Mouse (Mus musculus) stomach, postnatal 0 days (tissue): ENCODE measurements around the gene Hdhd5. TPM values are rescaled to one million over a fixed set of nuclear protein-coding genes. Genes with fewer than 3 reads are reported as not detected.

Source experiments
- ATAC-seq: fragments of 200-750 bp; cut with Nextera tagmentation; 2 replicates; pipeline ENCODE4 v1.8.0; 2017; ENCODE audit not compliant: low FRiP score, low TSS enrichment
- DNase-seq: peaks from one replicate; pipeline ENCODE4 v3.0.0-alpha.2; 2016; ENCODE audit warnings: low spot score
- H3K27ac ChIP-seq: fragments of 300-500 bp; sonication (generic); replicated peaks from 2 replicates; pipeline ENCODE4 v1.5.1; 2014; ENCODE audit warnings: mild to moderate bottlenecking, control low read depth
- H3K27me3 ChIP-seq: fragments of 300-500 bp; sonication (generic); 2 replicates; pipeline ENCODE4 v1.6.1; 2014; ENCODE audit warnings: low read length; ENCODE audit not compliant: control insufficient read depth, insufficient read depth
- H3K36me3 ChIP-seq: fragments of 300-500 bp; sonication (generic); 2 replicates; pipeline ENCODE4 v1.6.1; 2014; ENCODE audit warnings: low read length, mixed read lengths; ENCODE audit not compliant: control insufficient read depth, insufficient read depth
- H3K4me1 ChIP-seq: fragments of 300-500 bp; sonication (generic); replicated peaks from 2 replicates; pipeline ENCODE4 v1.6.1; 2014; ENCODE audit warnings: antibody characterized with exemption; ENCODE audit not compliant: control insufficient read depth, insufficient read depth
- H3K4me2 ChIP-seq: fragments of 300-500 bp; sonication (generic); replicated peaks from 2 replicates; pipeline ENCODE4 v1.6.1; 2014; ENCODE audit warnings: low read depth, mild to moderate bottlenecking, control low read depth, moderate library complexity
- H3K4me3 ChIP-seq: fragments of 300-500 bp; sonication (generic); 2 replicates; pipeline ENCODE4 v1.5.1; 2014; ENCODE audit warnings: low read depth, low read length, control low read depth
- H3K9ac ChIP-seq: fragments of 300-500 bp; sonication (generic); 2 replicates; pipeline ENCODE4 v1.6.1; 2014; ENCODE audit warnings: mild to moderate bottlenecking, low read length, control low read depth, mixed read lengths
- H3K9me3 ChIP-seq: fragments of 300-500 bp; sonication (generic); 2 replicates; pipeline ENCODE4 v1.6.1; 2016; ENCODE audit warnings: low read length; ENCODE audit not compliant: control insufficient read depth
- CTCF ChIP-seq: IDR thresholded peaks from 2 replicates; pipeline ENCODE4 v1.5.1; 2016; ENCODE audit warnings: antibody characterized with exemption, low read depth, mild to moderate bottlenecking, moderate library complexity
- EP300 ChIP-seq: optimal IDR thresholded peaks from 2 replicates; pipeline ENCODE3; 2016; ENCODE audit warnings: antibody characterized with exemption
- WGBS: fragments of 180-500 bp; shearing (Covaris S2); extraction: QIAGEN DNeasy Blood & Tissue Kit; methylation state at CpG from one replicate; pipeline ENCODE4 v1.1.7; 2014; 5-methylcytosine and 5-hydroxymethylcytosine counted together
- polyA plus RNA-seq: library from polyadenylated mRNA; unstranded; fragments of >200 nt; fragmentation: Nextera tagmentation; extraction: Ambion mirVana; gene quantifications from 2 replicates; pipeline ENCODE4 v1.2.1, GENCODE M21; 2015

The Hdhd5 gene
- polyA plus RNA-seq, 1 experiment from 2014 or later = 8.5 TPM

GRCm38 (mm10) chr6:120463884-120464283 lies 67.2 kb downstream of the Hdhd5 start:
- 6% methylated on average over 11 of the region's 11 CpGs for WGBS
- H3K9ac ChIP-seq = peak overlapping the region; percentile 74
- no peaks in the 10 kb centered on the region for H3K9me3 ChIP-seq
- no peak overlapping the region for H3K27ac ChIP-seq
- TF ChIP-seq CTCF = peak; percentile 28
- TF ChIP-seq EP300 = no peak
- DNase-seq (no peak), ATAC-seq (0 out of 2 replicates have a peak, but pooled peaks have one; percentile 5)
- H3K27me3 ChIP-seq = peaks cover 2% of the 10 kb centered on the region; the same call in 1 of the 2 replicates
- peak overlapping the region; percentile 62 for H3K4me3 ChIP-seq
- H3K4me1 ChIP-seq = no peaks in the 10 kb centered on the region
- H3K36me3 ChIP-seq = no peaks in the 10 kb centered on the region
- H3K4me2 ChIP-seq = peak overlapping the region; percentile 86

GRCm38 (mm10) chr6:120463086-120463871 lies 67.8 kb downstream of the Hdhd5 start, which contains the start of gene Il17ra:
Il17ra (plus strand) TSS chr6:120463247.
- ATAC-seq (peak; percentile 97), DNase-seq (peak; percentile 93)
- Histone ChIP-seq H3K4me1 (no peaks in the 10 kb centered on the region), H3K4me3 (peak within 1 kb of the TSS; percentile 62), H3K27me3 (peaks cover 2% of the 10 kb centered on the region; the same call in 1 of the 2 replicates), H3K4me2 (peak within 1 kb of the TSS; percentile 86), H3K27ac (peak within 1 kb of the TSS; percentile 53; the same call in 1 of the 2 replicates), H3K9me3 (no peaks in the 10 kb centered on the region), H3K9ac (peak within 1 kb of the TSS; percentile 74), H3K36me3 (no peaks in the 10 kb centered on the region)
- under 1% methylated on average over 89 of the region's 90 CpGs for WGBS
- TF ChIP-seq CTCF (no peak; the same call in 1 of the 2 replicates), EP300 (no peak)

- Histone ChIP-seq H3K9ac (no peak overlapping the region), H3K27me3 (peaks cover 2% of the 10 kb centered on the region; the same call in 1 of the 2 replicates), H3K9me3 (no peaks in the 10 kb centered on the region), H3K4me2 (no peak overlapping the region), H3K36me3 (no peaks in the 10 kb centered on the region), H3K4me3 (no peak overlapping the region), H3K4me1 (no peaks in the 10 kb centered on the region), H3K27ac (no peak overlapping the region)
- TF ChIP-seq EP300 (no peak), CTCF (no peak)
- no peak for DNase-seq
- ATAC-seq = no peak
- 45% methylated on average over 6 of the region's 6 CpGs for whole genome bisulfite sequencing
Observed at GRCm38 (mm10) chr6:120462251-120462650, 68.9 kb downstream of the Hdhd5 start.

- TF ChIP-seq CTCF = no peak
- TF ChIP-seq EP300 = no peak
- H3K9ac ChIP-seq = no peak overlapping the region
- H3K4me1 ChIP-seq = no peaks in the 10 kb centered on the region
- H3K27ac ChIP-seq = no peak overlapping the region
- no peaks in the 10 kb centered on the region for H3K36me3 ChIP-seq
- WGBS = 69% methylated on average over 15 of the region's 15 CpGs
- ATAC-seq (no peak), DNase-seq (no peak)
- H3K4me2 ChIP-seq = no peak overlapping the region
- peaks cover 2% of the 10 kb centered on the region; the same call in 1 of the 2 replicates for H3K27me3 ChIP-seq
- no peaks in the 10 kb centered on the region for H3K9me3 ChIP-seq
- H3K4me3 ChIP-seq = no peak overlapping the region
Observed at GRCm38 (mm10) chr6:120461217-120461616, 69.9 kb downstream of the Hdhd5 start.

Other genes with a start within 250 kb of the Hdhd5 start
- gene D330020A13Rik, start 237.0 kb downstream of the Hdhd5 start, polyA plus RNA-seq = 0.35 and 0.51 TPM in 2 replicates
- gene B4galnt3, start 236.8 kb downstream of the Hdhd5 start, polyA plus RNA-seq = 0.74 and 0.85 TPM in 2 replicates
- 18.8 and 23.1 TPM in 2 replicates for gene Kdm5a, start 167.2 kb downstream of the Hdhd5 start, polyA plus RNA-seq
- gene Ccdc77, start 166.9 kb downstream of the Hdhd5 start, polyA plus RNA-seq = 9.2 and 11.0 TPM in 2 replicates
- 3.5 and 4.2 TPM in 2 replicates for gene Il17ra, start 68.1 kb downstream of the Hdhd5 start, polyA plus RNA-seq
- gene Tmem121b, start 37.5 kb downstream of the Hdhd5 start, polyA plus RNA-seq = 0.02 TPM in 2 replicates
- gene Cecr2, start 135.1 kb upstream of the Hdhd5 start, polyA plus RNA-seq = 0.56 and 0.65 TPM in 2 replicates
- 0.10 and 0.13 TPM in 2 replicates for gene Slc25a18, start 242.3 kb upstream of the Hdhd5 start, polyA plus RNA-seq